Mouse (Mus musculus) limb, embryonic 14.5 days (tissue): ENCODE data around the gene Ap1g2. TPM values are rescaled to one million over a fixed set of nuclear protein-coding genes. Genes with fewer than 3 reads are reported as not detected.
A peak's percentile ranks its signal among the peaks of the same experiment; 100 is the strongest.

ENCODE experiments used
- ATAC-seq: fragments of 200-750 bp; cut with Nextera tagmentation; 2 replicates; pipeline ENCODE4 v1.8.0; 2017; ENCODE audit warnings: low read depth, moderate number of reproducible peaks, moderate TSS enrichment; ENCODE audit not compliant: low FRiP score
- DNase-seq: peaks from one replicate; pipeline ENCODE4 v3.0.0-alpha.2; 2015; ENCODE audit warnings: low spot score
- H3K27ac ChIP-seq: fragments of 300-500 bp; sonication (generic); replicated peaks from 2 replicates; pipeline ENCODE4 v1.5.1; 2014; ENCODE audit warnings: low read depth, mild to moderate bottlenecking, low read length, moderate library complexity, mixed read lengths
- H3K27me3 ChIP-seq: fragments of 300-500 bp; sonication (generic); 2 replicates; pipeline ENCODE4 v1.6.1; 2014; ENCODE audit warnings: low read length, mixed read lengths; ENCODE audit not compliant: control insufficient read depth, insufficient read depth
- H3K36me3 ChIP-seq: fragments of 300-500 bp; sonication (generic); 2 replicates; pipeline ENCODE4 v1.6.1; 2014; ENCODE audit warnings: mild to moderate bottlenecking, low read length, moderate library complexity, mixed read lengths; ENCODE audit not compliant: control insufficient read depth, insufficient read depth
- H3K4me1 ChIP-seq: fragments of 300-500 bp; sonication (generic); 2 replicates; pipeline ENCODE4 v1.6.1; 2014; ENCODE audit warnings: antibody characterized with exemption, low read length, mixed read lengths; ENCODE audit not compliant: control insufficient read depth, insufficient read depth
- H3K4me2 ChIP-seq: fragments of 300-500 bp; sonication (generic); replicated peaks from 2 replicates; pipeline ENCODE4 v1.6.1; 2014; ENCODE audit warnings: low read depth, mild to moderate bottlenecking, low read length, moderate library complexity; ENCODE audit not compliant: severe bottlenecking
- H3K4me3 ChIP-seq: fragments of 300-500 bp; sonication (generic); replicated peaks from 2 replicates; pipeline ENCODE4 v1.5.1; 2014; ENCODE audit warnings: low read length
- H3K9ac ChIP-seq: fragments of 300-500 bp; sonication (generic); 2 replicates; pipeline ENCODE4 v1.6.1; 2014; ENCODE audit warnings: mild to moderate bottlenecking, low read depth, low read length, moderate library complexity; ENCODE audit not compliant: severe bottlenecking
- H3K9me3 ChIP-seq: fragments of 300-500 bp; sonication (generic); 2 replicates; pipeline ENCODE4 v1.6.1; 2016; ENCODE audit warnings: low read length; ENCODE audit not compliant: control insufficient read depth
- POLR2A ChIP-seq: fragments of 200-500 bp; IDR thresholded peaks from 2 replicates; pipeline ENCODE4 v1.8.0; 2012; ENCODE audit warnings: inconsistent platforms, mild to moderate bottlenecking, moderate library complexity, borderline replicate concordance; ENCODE audit not compliant: insufficient read depth, insufficient read length; ENCODE audit errors: extremely low read depth
- WGBS: fragments of 180-500 bp; shearing (Covaris S2); extraction: QIAGEN DNeasy Blood & Tissue Kit; methylation state at CpG from one replicate; pipeline ENCODE4 v1.1.7; 2014; 5-methylcytosine and 5-hydroxymethylcytosine counted together
- polyA plus RNA-seq, 2 experiments: library from polyadenylated mRNA; depleted of rRNA in 1 of 2; stranded (reverse) in 1 of 2; unstranded in 1 of 2; fragments of >200 nt; fragmentation: Nextera tagmentation in 1 of 2; extraction: Ambion mirVana in 1 of 2; gene quantifications; 2 replicates each; pipeline versions ENCODE4 v1.2.1 to v1.2.3; 2012 to 2014

Gene Ap1g2
- polyA plus RNA-seq, 2 experiments = 20.4 to 22.9 TPM

DNA sequence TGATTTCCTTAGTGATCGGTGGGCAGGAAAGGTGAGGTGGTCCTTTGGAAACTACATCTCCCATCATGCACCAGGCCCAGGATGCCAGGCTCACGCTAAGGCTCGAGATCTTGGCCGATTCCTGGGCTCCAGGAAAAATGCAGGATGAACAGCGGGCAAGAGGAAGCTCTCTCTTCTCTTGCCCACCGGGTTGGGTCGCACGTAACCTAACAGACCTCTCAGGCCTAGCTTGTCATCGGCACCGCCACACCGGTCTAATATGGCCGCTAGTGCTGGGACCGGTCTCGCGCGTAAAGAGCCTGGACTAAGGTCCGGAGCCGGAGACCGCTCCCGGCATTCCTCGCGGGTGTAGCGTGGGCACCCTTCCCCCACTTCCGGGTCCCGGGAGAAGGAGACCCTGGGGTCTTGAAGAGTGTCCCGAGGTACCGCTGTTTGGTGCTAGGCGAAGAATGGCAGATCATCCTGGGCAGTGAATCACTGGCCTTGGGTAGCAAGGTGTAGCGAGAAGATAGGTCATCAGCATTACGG is 11.6 kb downstream of the Ap1g2 start, which contains the start of gene Thtpa:
Thtpa (plus strand) TSS at position 81 of the 528 bp plus-strand sequence.
- under 1% methylated on average over 30 of the region's 30 CpGs for WGBS
- Histone ChIP-seq H3K9ac (peak within 1 kb of the TSS; percentile 71), H3K4me3 (peak within 1 kb of the TSS; percentile 67), H3K4me2 (peak within 1 kb of the TSS; percentile 67), H3K36me3 (peaks cover 20% of the 10 kb centered on the region), H3K9me3 (no peaks in the 10 kb centered on the region), H3K27ac (peak within 1 kb of the TSS; percentile 71), H3K27me3 (no peaks in the 10 kb centered on the region), H3K4me1 (peaks cover 20% of the 10 kb centered on the region)
- DNase-seq (peak; percentile 70), ATAC-seq (peak; percentile 76)
- TF ChIP-seq POLR2A = peak; percentile 72; the same call in 1 of the 2 replicates

DNA sequence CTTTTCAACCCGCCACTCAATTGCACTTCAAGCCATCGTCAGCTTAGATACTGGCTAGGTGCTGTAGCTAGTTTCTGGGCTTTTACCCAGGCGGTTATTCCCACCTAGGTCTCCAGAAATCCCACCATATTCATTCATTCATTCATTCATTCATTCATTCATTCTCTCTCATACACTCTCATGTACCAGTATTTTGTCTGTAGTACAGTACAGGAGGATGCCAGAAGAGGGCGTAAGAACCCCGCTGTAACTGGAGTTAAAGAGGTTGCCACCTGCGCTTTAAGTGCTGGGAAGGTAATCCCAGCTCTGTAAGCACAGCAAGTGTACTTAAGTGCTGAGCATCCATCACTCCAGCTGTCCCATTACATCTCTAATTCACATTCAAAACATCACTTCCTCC is 12.5 kb downstream of the Ap1g2 start:
- no peaks in the 10 kb centered on the region for H3K27me3 ChIP-seq
- no peak overlapping the region for H3K27ac ChIP-seq
- 42% methylated on average over 6 of the region's 6 CpGs for WGBS
- 0 out of 2 replicates have a peak overlapping the region, but pooled peaks have one; percentile 67 for H3K4me2 ChIP-seq
- no peak for DNase-seq
- no peak overlapping the region for H3K9ac ChIP-seq
- H3K36me3 ChIP-seq = peaks cover 17% of the 10 kb centered on the region
- no peaks in the 10 kb centered on the region for H3K9me3 ChIP-seq
- peak overlapping the region; percentile 67 for H3K4me3 ChIP-seq
- no peak for ATAC-seq
- no peak for TF ChIP-seq POLR2A
- peaks cover 20% of the 10 kb centered on the region for H3K4me1 ChIP-seq

DNA sequence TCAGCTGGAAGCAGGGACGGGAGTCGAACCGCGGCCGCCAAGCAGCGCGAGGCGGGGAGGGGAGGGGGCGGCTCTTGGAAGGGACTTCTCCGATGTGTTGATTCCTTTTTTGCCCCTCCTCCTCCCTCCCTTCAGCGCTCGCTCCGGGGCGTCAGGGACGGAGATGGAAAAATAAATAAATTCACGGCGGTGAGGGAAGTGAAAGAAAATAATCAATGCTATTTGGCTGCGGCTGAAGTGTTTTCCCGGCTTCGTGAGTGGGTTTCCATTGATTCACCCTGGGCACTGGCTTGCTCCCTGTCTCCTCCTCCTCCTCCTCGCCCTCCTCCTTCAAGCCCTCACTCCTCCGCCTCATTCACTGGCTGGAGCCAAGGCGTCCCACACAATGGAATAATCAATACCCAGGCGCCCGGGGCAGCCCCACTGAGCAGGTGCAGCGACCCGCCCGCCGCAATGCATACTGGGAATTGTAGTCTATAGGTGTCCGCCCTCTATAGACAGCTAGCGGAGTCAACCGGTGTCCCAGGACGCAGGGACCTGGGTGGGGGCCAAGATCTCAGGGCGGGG is 14.3 kb downstream of the Ap1g2 start, which contains the start of gene Zfhx2:
Zfhx2 (minus strand) TSS at position 314 of the 567 bp plus-strand sequence.
- 0 out of 2 replicates have a peak, but pooled peaks have one; percentile 40 for TF ChIP-seq POLR2A
- H3K27me3 ChIP-seq = no peaks in the 10 kb centered on the region
- peak; percentile 90 for ATAC-seq
- H3K9me3 ChIP-seq = no peaks in the 10 kb centered on the region
- WGBS = under 1% methylated on average over 33 of the region's 34 CpGs
- peak within 1 kb of the TSS; percentile 34; the same call in 1 of the 2 replicates for H3K27ac ChIP-seq
- H3K4me2 ChIP-seq = peak within 1 kb of the TSS; percentile 75
- peaks cover 20% of the 10 kb centered on the region for H3K4me1 ChIP-seq
- H3K4me3 ChIP-seq = peak within 1 kb of the TSS; percentile 56
- DNase-seq = peak; percentile 97
- 0 out of 2 replicates have a peak, but pooled peaks cover 2% of the 10 kb centered on the region for H3K36me3 ChIP-seq
- H3K9ac ChIP-seq = peak within 1 kb of the TSS; percentile 68

GRCm38 (mm10) chr14:55091209-55091865 is 15.1 kb downstream of the Ap1g2 start:
- Histone ChIP-seq H3K27me3 (no peaks in the 10 kb centered on the region), H3K27ac (peak overlapping the region; percentile 34; the same call in 1 of the 2 replicates), H3K4me3 (peak overlapping the region; percentile 56), H3K36me3 (no peaks in the 10 kb centered on the region), H3K4me1 (peaks cover 20% of the 10 kb centered on the region), H3K9me3 (no peaks in the 10 kb centered on the region), H3K9ac (peak overlapping the region; percentile 68), H3K4me2 (peak overlapping the region; percentile 75)
- WGBS = 6% methylated on average over 34 of the region's 34 CpGs
- no peak for DNase-seq
- TF ChIP-seq POLR2A = no peak
- ATAC-seq = no peak; the same call in 1 of the 2 replicates

DNA sequence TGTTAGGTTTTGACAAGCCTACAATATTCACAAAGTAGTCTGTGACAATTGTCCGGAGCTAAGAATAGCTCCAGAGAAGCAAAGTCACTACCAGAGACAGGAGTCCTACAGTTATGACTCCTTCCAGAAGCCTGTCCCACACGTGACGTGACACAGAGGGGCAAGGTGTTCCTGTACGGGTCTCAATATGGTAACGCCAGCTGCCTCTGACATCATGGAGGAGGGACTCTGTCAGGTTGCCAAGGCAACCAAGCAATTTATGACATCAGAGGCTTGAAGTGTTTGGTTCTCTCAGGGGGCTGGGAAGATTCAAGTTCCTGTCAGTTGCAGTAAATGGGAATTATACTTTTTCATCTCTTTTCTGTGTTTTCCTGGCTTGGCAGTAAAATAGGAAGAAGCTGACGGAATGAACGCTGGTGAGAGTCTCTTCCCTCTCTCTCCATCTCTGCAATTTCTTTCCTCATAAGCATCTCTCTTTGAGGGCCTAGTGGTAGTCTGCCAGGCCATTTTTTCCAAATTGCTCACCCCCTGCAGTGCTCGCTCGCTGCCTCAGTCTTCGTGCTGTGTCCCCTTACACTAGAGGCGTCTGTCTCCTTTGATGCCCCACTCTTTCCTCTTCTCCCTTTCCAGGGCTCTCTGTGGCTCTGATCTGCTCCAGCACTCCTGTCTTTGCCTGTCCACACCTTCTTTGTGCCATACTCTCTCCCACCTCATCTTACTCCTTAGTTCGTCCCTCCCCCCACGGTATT is 17.0 kb downstream of the Ap1g2 start:
- ATAC-seq (no peak), DNase-seq (no peak)
- WGBS = 45% methylated on average over 13 of the region's 13 CpGs
- Histone ChIP-seq H3K9me3 (no peaks in the 10 kb centered on the region), H3K9ac (no peak overlapping the region), H3K27ac (no peak overlapping the region), H3K36me3 (no peaks in the 10 kb centered on the region), H3K27me3 (no peaks in the 10 kb centered on the region), H3K4me1 (peaks cover 10% of the 10 kb centered on the region), H3K4me2 (no peak overlapping the region), H3K4me3 (no peak overlapping the region)
- TF ChIP-seq POLR2A = no peak
